Mouse (Mus musculus) liver, embryonic 13.5 days (tissue): ENCODE results near the gene Cul1. TPM values are rescaled to one million over a fixed set of nuclear protein-coding genes. Genes with fewer than 3 reads are reported as not detected.

Experiments used
- ATAC-seq: fragments of 200-750 bp; cut with Nextera tagmentation; 2 replicates; pipeline ENCODE4 v1.8.0; 2017; ENCODE audit warnings: low read depth, mild to moderate bottlenecking, moderate number of reproducible peaks, moderate library complexity
- DNase-seq: peaks from one replicate; pipeline ENCODE4 v3.0.0; 2022
- H3K27ac ChIP-seq: fragments of 300-500 bp; sonication (generic); 2 replicates; pipeline ENCODE4 v1.5.1; 2015; ENCODE audit warnings: moderate library complexity, mild to moderate bottlenecking, inconsistent platforms
- H3K27me3 ChIP-seq: fragments of 300-500 bp; sonication (generic); 2 replicates; pipeline ENCODE4 v1.6.1; 2015; ENCODE audit warnings: mild to moderate bottlenecking, inconsistent platforms
- H3K36me3 ChIP-seq: fragments of 300-500 bp; sonication (generic); 2 replicates; pipeline ENCODE4 v1.6.1; 2015; ENCODE audit warnings: mild to moderate bottlenecking, inconsistent platforms
- H3K4me1 ChIP-seq: fragments of 300-500 bp; sonication (generic); replicated peaks from 2 replicates; pipeline ENCODE4 v1.6.1; 2015; ENCODE audit warnings: inconsistent platforms
- H3K4me2 ChIP-seq: fragments of 300-500 bp; sonication (generic); 2 replicates; pipeline ENCODE4 v1.6.1; 2015; ENCODE audit warnings: inconsistent platforms, mild to moderate bottlenecking, moderate library complexity
- H3K4me3 ChIP-seq: fragments of 300-500 bp; sonication (generic); replicated peaks from 2 replicates; pipeline ENCODE4 v1.5.1; 2015; ENCODE audit warnings: mild to moderate bottlenecking, inconsistent platforms
- H3K9ac ChIP-seq: fragments of 300-500 bp; sonication (generic); 2 replicates; pipeline ENCODE4 v1.6.1; 2015; ENCODE audit warnings: mild to moderate bottlenecking, inconsistent platforms
- H3K9me3 ChIP-seq: fragments of 300-500 bp; sonication (generic); replicated peaks from 2 replicates; pipeline ENCODE4 v1.6.1; 2016; ENCODE audit warnings: inconsistent platforms
- WGBS: fragments of 180-500 bp; shearing (Covaris S2); methylation state at CpG from one replicate; pipeline ENCODE4 v1.1.7; 2015; ENCODE audit not compliant: insufficient replicate concordance; 5-methylcytosine and 5-hydroxymethylcytosine counted together
- polyA plus RNA-seq: library from polyadenylated mRNA; unstranded; fragments of >200 nt; fragmentation: Nextera tagmentation; extraction: Ambion mirVana; gene quantifications from 2 replicates; pipeline ENCODE4 v1.2.1, GENCODE M21; 2015

Cul1 gene
- polyA plus RNA-seq, 1 experiment from 2014 or later: 75.4 TPM

- H3K36me3 ChIP-seq: peaks cover 5% of the 10 kb centered on the region; the same call in 1 of the 2 replicates
- no peak for DNase-seq
- no peak for ATAC-seq
- no peaks in the 10 kb centered on the region for H3K9me3 ChIP-seq
- WGBS: 91% methylated on average over 1 of the region's 1 CpGs
- H3K27me3 ChIP-seq: no peaks in the 10 kb centered on the region
- H3K4me3 ChIP-seq: no peak overlapping the region
- no peak overlapping the region for H3K4me2 ChIP-seq
- no peak overlapping the region for H3K27ac ChIP-seq
- no peak overlapping the region for H3K9ac ChIP-seq
- peaks cover 6% of the 10 kb centered on the region; the same call in 1 of the 2 replicates for H3K4me1 ChIP-seq
Observed at GRCm38 (mm10) chr6:47482027-47482426, 28.8 kb downstream of the Cul1 start.

- H3K4me3 ChIP-seq: no peak overlapping the region
- H3K9ac ChIP-seq: no peak overlapping the region
- H3K4me2 ChIP-seq: no peak overlapping the region
- DNase-seq (no peak), ATAC-seq (no peak)
- no peaks in the 10 kb centered on the region for H3K27me3 ChIP-seq
- H3K4me1 ChIP-seq: no peaks in the 10 kb centered on the region
- H3K9me3 ChIP-seq: no peaks in the 10 kb centered on the region
- 75% methylated on average over 4 of the region's 4 CpGs for WGBS
- peaks cover 2% of the 10 kb centered on the region; the same call in 1 of the 2 replicates for H3K36me3 ChIP-seq
- H3K27ac ChIP-seq: no peak overlapping the region
Observed at GRCm38 (mm10) chr6:47494562-47494961, 41.4 kb downstream of the Cul1 start.

GRCm38 (mm10) chr6:47520030-47520429 is 66.8 kb downstream of the Cul1 start:
- DNase-seq (no peak), ATAC-seq (no peak)
- 65% methylated on average over 2 of the region's 2 CpGs for WGBS
- Histone ChIP-seq H3K9ac (no peak overlapping the region), H3K4me1 (no peaks in the 10 kb centered on the region), H3K36me3 (peaks cover 95% of the 10 kb centered on the region), H3K9me3 (no peaks in the 10 kb centered on the region), H3K27me3 (no peaks in the 10 kb centered on the region), H3K4me3 (no peak overlapping the region), H3K4me2 (no peak overlapping the region), H3K27ac (no peak overlapping the region)

- peaks cover 94% of the 10 kb centered on the region for H3K36me3 ChIP-seq
- no peak overlapping the region for H3K4me3 ChIP-seq
- no peak overlapping the region for H3K9ac ChIP-seq
- WGBS: 86% methylated on average over 3 of the region's 3 CpGs
- H3K4me2 ChIP-seq: no peak overlapping the region
- no peak for ATAC-seq
- no peaks in the 10 kb centered on the region for H3K4me1 ChIP-seq
- no peak overlapping the region for H3K27ac ChIP-seq
- H3K9me3 ChIP-seq: no peaks in the 10 kb centered on the region
- no peaks in the 10 kb centered on the region for H3K27me3 ChIP-seq
- DNase-seq: no peak
Observed at GRCm38 (mm10) chr6:47522431-47522830, 69.2 kb downstream of the Cul1 start.

- H3K4me1 ChIP-seq: no peaks in the 10 kb centered on the region
- no peaks in the 10 kb centered on the region for H3K9me3 ChIP-seq
- H3K4me3 ChIP-seq: no peak overlapping the region
- H3K36me3 ChIP-seq: peaks cover 95% of the 10 kb centered on the region
- H3K27me3 ChIP-seq: no peaks in the 10 kb centered on the region
- no peak overlapping the region for H3K9ac ChIP-seq
- no peak overlapping the region for H3K4me2 ChIP-seq
- no peak overlapping the region for H3K27ac ChIP-seq
- DNase-seq (no peak), ATAC-seq (no peak)
- WGBS: 65% methylated on average over 2 of the region's 2 CpGs
Observed at GRCm38 (mm10) chr6:47525041-47525440, 71.8 kb downstream of the Cul1 start.

GRCm38 (mm10) chr6:47526446-47526845 is 73.2 kb downstream of the Cul1 start:
- no peaks in the 10 kb centered on the region for H3K9me3 ChIP-seq
- H3K36me3 ChIP-seq: peaks cover 98% of the 10 kb centered on the region
- H3K4me2 ChIP-seq: no peak overlapping the region
- H3K9ac ChIP-seq: no peak overlapping the region
- ATAC-seq (0 out of 2 replicates have a peak, but pooled peaks have one; percentile 13), DNase-seq (no peak)
- H3K4me3 ChIP-seq: no peak overlapping the region
- 79% methylated on average over 4 of the region's 4 CpGs for WGBS
- no peaks in the 10 kb centered on the region for H3K27me3 ChIP-seq
- no peaks in the 10 kb centered on the region for H3K4me1 ChIP-seq
- H3K27ac ChIP-seq: no peak overlapping the region

GRCm38 (mm10) chr6:47527129-47527528 is 73.9 kb downstream of the Cul1 start:
- Histone ChIP-seq H3K9ac (no peak overlapping the region), H3K4me3 (no peak overlapping the region), H3K36me3 (peaks cover 96% of the 10 kb centered on the region), H3K4me1 (no peaks in the 10 kb centered on the region), H3K27me3 (no peaks in the 10 kb centered on the region), H3K9me3 (no peaks in the 10 kb centered on the region), H3K4me2 (no peak overlapping the region), H3K27ac (no peak overlapping the region)
- 77% methylated on average over 2 of the region's 2 CpGs for WGBS
- ATAC-seq: no peak
- DNase-seq: no peak

GRCm38 (mm10) chr6:47527655-47528054 is 74.5 kb downstream of the Cul1 start:
- Histone ChIP-seq H3K4me3 (no peak overlapping the region), H3K27ac (no peak overlapping the region), H3K9me3 (no peaks in the 10 kb centered on the region), H3K4me2 (no peak overlapping the region), H3K27me3 (no peaks in the 10 kb centered on the region), H3K4me1 (no peaks in the 10 kb centered on the region), H3K36me3 (peaks cover 96% of the 10 kb centered on the region), H3K9ac (no peak overlapping the region)
- DNase-seq (no peak), ATAC-seq (no peak)
- WGBS: 33% methylated on average over 1 of the region's 1 CpGs

- no peaks in the 10 kb centered on the region for H3K4me1 ChIP-seq
- no peaks in the 10 kb centered on the region for H3K27me3 ChIP-seq
- no peaks in the 10 kb centered on the region for H3K9me3 ChIP-seq
- H3K4me3 ChIP-seq: no peak overlapping the region
- ATAC-seq (no peak), DNase-seq (no peak)
- 87% methylated on average over 1 of the region's 1 CpGs for WGBS
- peaks cover 92% of the 10 kb centered on the region for H3K36me3 ChIP-seq
- no peak overlapping the region for H3K27ac ChIP-seq
- no peak overlapping the region for H3K9ac ChIP-seq
- no peak overlapping the region for H3K4me2 ChIP-seq
Observed at GRCm38 (mm10) chr6:47532547-47532946, 79.3 kb downstream of the Cul1 start.

- 86% methylated on average over 5 of the region's 5 CpGs for WGBS
- no peak for ATAC-seq
- H3K36me3 ChIP-seq: peaks cover 70% of the 10 kb centered on the region
Observed at GRCm38 (mm10) chr6:47535333-47535732, 82.1 kb downstream of the Cul1 start.

GRCm38 (mm10) chr6:47552280-47552679 is 99.1 kb downstream of the Cul1 start:
- WGBS: 62% methylated on average over 4 of the region's 4 CpGs
- Histone ChIP-seq H3K27ac (no peak overlapping the region), H3K36me3 (peaks cover 87% of the 10 kb centered on the region), H3K27me3 (no peaks in the 10 kb centered on the region), H3K4me1 (no peaks in the 10 kb centered on the region), H3K9ac (no peak overlapping the region), H3K9me3 (no peaks in the 10 kb centered on the region), H3K4me2 (no peak overlapping the region), H3K4me3 (no peak overlapping the region)
- ATAC-seq (no peak), DNase-seq (no peak)

More at GRCm38 (mm10) chr6:47535333-47535732, 82.1 kb downstream of the Cul1 start:
- no peak for DNase-seq
- Histone ChIP-seq H3K9me3 (no peaks in the 10 kb centered on the region), H3K4me2 (no peak overlapping the region), H3K4me1 (no peaks in the 10 kb centered on the region), H3K9ac (no peak overlapping the region), H3K27ac (no peak overlapping the region), H3K27me3 (no peaks in the 10 kb centered on the region), H3K4me3 (no peak overlapping the region)

GRCm38 (mm10) chr6:47559287-47559686 is 106.1 kb downstream of the Cul1 start:
- Histone ChIP-seq H3K9me3 (no peaks in the 10 kb centered on the region), H3K9ac (no peak overlapping the region), H3K4me3 (no peak overlapping the region), H3K27me3 (no peaks in the 10 kb centered on the region), H3K27ac (no peak overlapping the region), H3K4me1 (peaks cover 26% of the 10 kb centered on the region), H3K36me3 (peaks cover 77% of the 10 kb centered on the region), H3K4me2 (no peak overlapping the region)
- ATAC-seq (no peak), DNase-seq (no peak)
- 80% methylated on average over 2 of the region's 2 CpGs for WGBS
